In genomic region chr13:30817436-30817835, GRCm38 (mm10) we compare ENCODE assay signal across 30 mouse cellular contexts.
DNase-seq lines count a peak whose midpoint lies in the region; ATAC-seq lines count a peak whose summit lies in the region.
"Had no signal": no experiment of that assay in that cellular context is flagged by ENCODE, and none has a peak within 500 bp of the region (broad histone marks: within the 10 kb centered on the region; RNA-seq: fewer than 3 reads in every experiment).

No protein-coding gene starts in this region.

- peaks cover 7% of the 10 kb centered on the region; the same call in 1 of the 2 replicates for H3K4me1 ChIP-seq in limb, embryonic 12.5 days (replicated peaks)
- no peaks in the 10 kb centered on the region for H3K4me1 ChIP-seq in limb, embryonic 10.5 days
- H3K4me1 ChIP-seq in liver, embryonic 12.5 days = no peaks in the 10 kb centered on the region
- H3K4me1 ChIP-seq: embryonic facial prominence, embryonic 12.5 days; forebrain, embryonic 10.5 days; forebrain, embryonic 15.5 days; hindbrain, embryonic 12.5 days; limb, embryonic 15.5 days; midbrain, embryonic 10.5 days; midbrain, embryonic 15.5 days; neural tube, embryonic 12.5 days had no signal

- DNase-seq in limb, embryonic 10.5 days (ENCODE audit: low spot score) = no peak
- DNase-seq in induced T-regulatory cell, adult 2 months (ENCODE audit: low read depth) = peak; percentile 70
- DNase-seq in thymus, postnatal 4 days = peak; percentile 47
- no peak for DNase-seq in gastrocnemius, postnatal 4 days (ENCODE audit: low spot score in 2 of 2)
- DNase-seq: adrenal gland, postnatal 10 days; cerebellum, adult 8-10 months; cerebellum, postnatal 25 days; gastrocnemius, adult 2 months; gastrocnemius, postnatal 36 days; heart, postnatal 14 days; kidney, postnatal 25 days; lung, adult 2 months; lung, postnatal 14 days; right cerebral cortex, postnatal 4 days had no signal

- ATAC-seq in limb, embryonic 12.5 days (ENCODE audit: insufficient number of reproducible peaks, insufficient read depth, low FRiP score, low TSS enrichment, low read depth) = no peak
- peak; percentile 79 for ATAC-seq in CD4-positive, CD25-positive, alpha-beta regulatory T cell, adult 4 months
- no peak for ATAC-seq in liver, embryonic 12.5 days
- ATAC-seq: forebrain, embryonic 15.5 days; hindbrain, postnatal 0 days; intestine, postnatal 0 days; midbrain, embryonic 15.5 days had no signal

- WGBS in limb, embryonic 12.5 days = 82% methylated on average over 5 of the region's 5 CpGs
- WGBS in limb, embryonic 10.5 days = 97% methylated on average over 5 of the region's 5 CpGs
- 87% methylated on average over 5 of the region's 5 CpGs for WGBS in liver, embryonic 12.5 days (ENCODE audit: insufficient replicate concordance)

- H3K27me3 ChIP-seq in limb, embryonic 12.5 days = no peaks in the 10 kb centered on the region
- H3K27me3 ChIP-seq in limb, embryonic 10.5 days (ENCODE audit: low read depth, poor library complexity, severe bottlenecking) = no peaks in the 10 kb centered on the region
- H3K27me3 ChIP-seq in liver, embryonic 12.5 days (replicated peaks) = no peaks in the 10 kb centered on the region
- H3K27me3 ChIP-seq: CH12.LX; embryonic facial prominence, embryonic 12.5 days; forebrain, embryonic 15.5 days; hindbrain, embryonic 12.5 days; limb, embryonic 15.5 days; midbrain, embryonic 15.5 days; neural tube, embryonic 12.5 days had no signal

- H3K36me3 ChIP-seq in limb, embryonic 12.5 days = peaks cover 50% of the 10 kb centered on the region
- H3K36me3 ChIP-seq in limb, embryonic 10.5 days = peaks cover 21% of the 10 kb centered on the region
- H3K36me3 ChIP-seq in liver, embryonic 12.5 days = peaks cover 53% of the 10 kb centered on the region

- H3K9me3 ChIP-seq in limb, embryonic 12.5 days = no peaks in the 10 kb centered on the region
- H3K9me3 ChIP-seq in limb, embryonic 10.5 days (replicated peaks) = no peaks in the 10 kb centered on the region
- no peaks in the 10 kb centered on the region for H3K9me3 ChIP-seq in liver, embryonic 12.5 days (replicated peaks)
- H3K9me3 ChIP-seq: embryonic facial prominence, embryonic 12.5 days; forebrain, embryonic 10.5 days; forebrain, embryonic 15.5 days; hindbrain, embryonic 12.5 days; limb, embryonic 15.5 days; midbrain, embryonic 10.5 days; midbrain, embryonic 15.5 days; neural tube, embryonic 12.5 days had no signal

- no peak overlapping the region for H3K9ac ChIP-seq in limb, embryonic 12.5 days (replicated peaks)
- H3K9ac ChIP-seq in liver, embryonic 12.5 days = no peak overlapping the region
- H3K9ac ChIP-seq: embryonic facial prominence, embryonic 12.5 days; forebrain, embryonic 15.5 days; hindbrain, embryonic 12.5 days; limb, embryonic 15.5 days; liver, embryonic 14.5 days; midbrain, embryonic 15.5 days; neural tube, embryonic 12.5 days had no signal

- peak overlapping the region; percentile 64 for H3K27ac ChIP-seq in limb, embryonic 12.5 days
- H3K27ac ChIP-seq in limb, embryonic 10.5 days = no peak overlapping the region
- H3K27ac ChIP-seq in liver, embryonic 12.5 days = no peak overlapping the region
- H3K27ac ChIP-seq: embryonic facial prominence, embryonic 12.5 days; forebrain, embryonic 10.5 days; forebrain, embryonic 15.5 days; gastrocnemius, adult 2 months; hindbrain, embryonic 12.5 days; hindbrain, postnatal 0 days; left cerebral cortex, adult 2 months; limb, embryonic 15.5 days; liver, embryonic 14.5 days; midbrain, embryonic 10.5 days; midbrain, embryonic 15.5 days; neural tube, embryonic 12.5 days had no signal

- no peak overlapping the region for H3K4me3 ChIP-seq in limb, embryonic 12.5 days (replicated peaks)
- no peak overlapping the region for H3K4me3 ChIP-seq in limb, embryonic 10.5 days
- no peak overlapping the region for H3K4me3 ChIP-seq in liver, embryonic 12.5 days
- H3K4me3 ChIP-seq: embryonic facial prominence, embryonic 12.5 days; forebrain, embryonic 10.5 days; forebrain, embryonic 15.5 days; gastrocnemius, adult 2 months; hindbrain, embryonic 12.5 days; left cerebral cortex, adult 2 months; limb, embryonic 15.5 days; midbrain, embryonic 10.5 days; midbrain, embryonic 15.5 days; neural tube, embryonic 12.5 days had no signal

- H3K4me2 ChIP-seq in limb, embryonic 12.5 days = no peak overlapping the region
- H3K4me2 ChIP-seq in liver, embryonic 12.5 days = no peak overlapping the region
- H3K4me2 ChIP-seq: embryonic facial prominence, embryonic 12.5 days; forebrain, embryonic 15.5 days; hindbrain, embryonic 12.5 days; limb, embryonic 15.5 days; midbrain, embryonic 15.5 days; neural tube, embryonic 12.5 days had no signal

Comparison
In these comparisons a context has a peak if more than half of its experiments do, and no peak if none do; other contexts are left out.
1. DNase-seq: peak in induced T-regulatory cell, adult 2 months (single experiment) and thymus, postnatal 4 days (single experiment); none in limb, embryonic 10.5 days (single experiment) and gastrocnemius, postnatal 4 days (0 of 2).